Mouse (Mus musculus): ENCODE measurements around the gene Cyp2a12.
"Not testable (repeated sequence)": the region's sequence is repeated elsewhere in the genome, so short reads cannot be mapped to it uniquely, and the experiment has no call there.

GRCm38 (mm10) chr7:27026581-27026980, 2.3 kb upstream of the Cyp2a12 start:
- TF ChIP-seq CTCF (IDR thresholded peaks at IDR 0.05; ENCODE audit: low read depth): peak; percentile 23
- not testable (repeated sequence) for TF ChIP-seq EP300 (optimal IDR thresholded peaks at IDR 0.05)

All from stomach, postnatal 0 days (tissue).